Mouse (Mus musculus) G1E (cell line): ENCODE measurements around the gene Olfr368.

ENCODE experiments used
- CTCF ChIP-seq: IDR thresholded peaks from 2 replicates; pipeline ENCODE4 v1.5.1; 2012; ENCODE audit warnings: low read depth, low read length, inconsistent platforms, mixed read lengths
- GATA1 ChIP-seq: IDR thresholded peaks from 2 replicates; pipeline ENCODE4 v1.6.1; 2012; ENCODE audit warnings: borderline replicate concordance, low read length, inconsistent platforms, mixed read lengths
- GATA2 ChIP-seq: IDR thresholded peaks from 2 replicates; pipeline ENCODE4 v1.6.1; 2012; ENCODE audit warnings: low read depth, low read length, inconsistent platforms, borderline replicate concordance

- TF ChIP-seq CTCF (peak; percentile 47; the same call in 1 of the 2 replicates), GATA2 (no peak), GATA1 (no peak)
Measured at GRCm38 (mm10) chr2:37380189-37380588, 53.9 kb downstream of the Olfr368 start.
